Mouse (Mus musculus): ENCODE results near the gene Olig3.

DNA sequence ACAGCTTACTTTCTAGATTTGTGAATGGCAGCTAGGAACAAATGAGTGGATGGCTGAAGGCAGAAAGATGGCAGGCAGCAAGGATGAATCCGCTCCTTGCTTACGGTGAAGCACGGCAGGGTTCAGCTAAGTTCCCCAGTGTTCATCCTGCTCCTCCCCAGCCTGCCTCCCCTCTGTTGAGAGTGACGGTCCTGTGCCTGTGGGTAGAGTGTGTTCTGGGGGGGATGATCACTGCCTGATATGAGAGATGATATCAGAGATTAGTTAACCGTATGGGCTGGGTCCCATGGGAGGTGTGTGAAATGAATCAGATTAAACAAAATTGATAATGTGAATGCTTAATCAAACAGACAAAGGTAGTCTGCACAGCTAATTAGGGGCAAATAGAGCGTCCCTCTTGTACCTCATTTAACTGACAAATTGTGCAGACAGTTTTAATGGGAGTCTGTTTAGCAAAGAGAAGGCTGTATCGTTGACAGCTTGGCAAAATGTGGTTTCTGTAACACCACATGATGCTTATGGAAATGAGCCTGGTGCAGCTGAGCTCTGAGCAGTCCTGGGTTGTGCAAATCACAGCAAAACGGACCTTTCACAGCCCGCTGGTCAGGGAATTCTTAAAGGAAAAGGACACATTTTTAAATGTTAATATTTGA lies 40.3 kb downstream of the Olig3 start:
- TF ChIP-seq GATA1 (IDR thresholded peaks at IDR 0.05; ENCODE audit: low read length) (no peak), TAL1 (IDR thresholded peaks at IDR 0.05; ENCODE audit: low read length) (no peak)

Measured in erythroblast, embryonic 14.5 days (primary cell).